In the genomic region with DNA sequence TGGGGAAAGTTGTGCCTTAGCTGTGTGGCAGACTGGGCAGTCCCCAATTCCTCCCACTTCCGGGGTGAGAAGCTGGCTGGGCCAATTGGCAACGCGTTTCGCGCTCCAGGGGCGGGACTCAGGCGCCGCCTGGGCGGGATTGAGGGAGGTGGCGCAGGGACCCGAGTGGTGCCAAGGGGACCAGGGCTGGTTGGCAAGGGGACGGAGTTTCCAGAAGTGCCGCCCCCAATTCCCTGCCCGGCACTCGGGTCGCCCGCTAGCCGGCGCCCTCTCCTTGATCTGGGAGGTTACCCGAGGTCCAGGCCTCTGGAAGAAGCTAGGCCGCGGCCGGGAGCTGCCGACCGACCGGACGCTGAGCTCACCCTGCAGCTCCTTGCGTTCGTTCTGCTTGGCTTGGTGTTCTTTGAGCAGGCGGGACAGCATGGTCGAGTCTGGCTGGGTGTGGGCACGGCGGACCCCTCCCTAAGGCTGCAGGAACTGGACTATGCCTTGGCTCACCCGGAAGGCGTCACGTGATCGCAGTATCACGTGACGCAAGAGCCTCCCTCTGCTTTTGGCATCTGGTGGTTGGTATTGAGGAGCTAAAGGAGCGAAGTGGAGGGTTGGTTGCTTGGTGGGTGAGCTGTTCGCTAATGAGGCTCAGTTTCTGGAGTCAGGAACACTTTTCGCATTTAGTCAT, we compare ENCODE assay signal across 8 mouse cellular contexts. TPM values are rescaled to one million over a fixed set of nuclear protein-coding genes. Genes with fewer than 3 reads are reported as not detected.
DNase-seq lines count a peak whose midpoint lies in the region; ATAC-seq lines count a peak whose summit lies in the region.

No protein-coding gene starts in this region.

- peaks cover 18 to 36% of the 10 kb centered on the region in 2 experiments for H3K4me1 ChIP-seq in heart, embryonic 14.5 days (ENCODE audit: control insufficient read depth in 2 of 2, insufficient read depth in 2 of 2, low read length in 2 of 2)
- peaks cover 42% of the 10 kb centered on the region for H3K4me1 ChIP-seq in liver, embryonic 13.5 days (replicated peaks)
- peaks cover 51% of the 10 kb centered on the region for H3K4me1 ChIP-seq in stomach, embryonic 16.5 days (ENCODE audit: control insufficient read depth, insufficient read depth, low read length)

- peak overlapping the region; percentile 86 for H3K9ac ChIP-seq in heart, embryonic 14.5 days (ENCODE audit: low read length)
- peak overlapping the region; percentile 88 for H3K9ac ChIP-seq in liver, embryonic 13.5 days
- H3K9ac ChIP-seq in stomach, embryonic 16.5 days (ENCODE audit: low read length): peak overlapping the region; percentile 87

- peak; percentile 81 for DNase-seq in c-Kit-negative CD71-positive TER-119-positive erythroid progenitor cells, embryonic 14.5 days (ENCODE audit: low read depth, low spot score)
- DNase-seq in fibroblast of lung, adult 2 months (ENCODE audit: low read depth): peak; percentile 92
- peak; percentile 96 for DNase-seq in kidney, postnatal 14 days
- peak; percentile 90 for DNase-seq in liver, embryonic 13.5 days
- DNase-seq in neural tube, embryonic 10.5 days (ENCODE audit: extremely low spot score, low spot score): peak; percentile 91

- peak overlapping the region; percentile 83 to 93 for H3K4me3 ChIP-seq in heart, embryonic 14.5 days (ENCODE audit: control insufficient read depth in 1 of 2, insufficient read depth in 1 of 2, low read depth in 1 of 2, low read length in 2 of 2)
- peak overlapping the region; percentile 90 for H3K4me3 ChIP-seq in liver, embryonic 13.5 days (replicated peaks)
- H3K4me3 ChIP-seq in stomach, embryonic 16.5 days (replicated peaks; ENCODE audit: low read length): peak overlapping the region; percentile 81

- H3K9me3 ChIP-seq in heart, embryonic 14.5 days (ENCODE audit: control insufficient read depth, low read length): no peaks in the 10 kb centered on the region
- H3K9me3 ChIP-seq in liver, embryonic 13.5 days (replicated peaks): no peaks in the 10 kb centered on the region
- H3K9me3 ChIP-seq in stomach, embryonic 16.5 days (replicated peaks; ENCODE audit: control insufficient read depth, low read length): no peaks in the 10 kb centered on the region

- peak overlapping the region; percentile 93 to 94 for H3K27ac ChIP-seq in heart, embryonic 14.5 days (replicated peaks in 1 of 2; ENCODE audit: control insufficient read depth in 1 of 2, insufficient read depth in 1 of 2, low read depth in 2 of 2, low read length in 2 of 2)
- H3K27ac ChIP-seq in liver, embryonic 13.5 days: peak overlapping the region; percentile 87
- peak overlapping the region; percentile 97 for H3K27ac ChIP-seq in stomach, embryonic 16.5 days (ENCODE audit: low read length)

- H3K36me3 ChIP-seq in heart, embryonic 14.5 days (ENCODE audit: control insufficient read depth, insufficient read depth, low read length): peaks cover 8% of the 10 kb centered on the region
- no peaks in the 10 kb centered on the region for H3K36me3 ChIP-seq in liver, embryonic 13.5 days
- no peaks in the 10 kb centered on the region for H3K36me3 ChIP-seq in stomach, embryonic 16.5 days (ENCODE audit: control insufficient read depth, insufficient read depth, low read length)

- peak; percentile 97 for ATAC-seq in CD4-positive, CD25-positive, alpha-beta regulatory T cell, adult 4 months
- peak; percentile 91 for ATAC-seq in heart, embryonic 14.5 days (ENCODE audit: insufficient number of reproducible peaks, insufficient read depth, low FRiP score, low read depth)
- peak; percentile 97 for ATAC-seq in liver, embryonic 13.5 days (ENCODE audit: low read depth)
- ATAC-seq in stomach, embryonic 16.5 days (ENCODE audit: insufficient read depth, low FRiP score): peak; percentile 93

- peak overlapping the region; percentile 85 for H3K4me2 ChIP-seq in heart, embryonic 14.5 days (ENCODE audit: low read length)
- peak overlapping the region; percentile 81 for H3K4me2 ChIP-seq in liver, embryonic 13.5 days
- H3K4me2 ChIP-seq in stomach, embryonic 16.5 days (ENCODE audit: low read depth, low read length): peak overlapping the region; percentile 79

- WGBS in heart, embryonic 14.5 days: under 1% methylated on average over 41 of the region's 42 CpGs
- under 1% methylated on average over 42 of the region's 42 CpGs for WGBS in liver, embryonic 13.5 days (ENCODE audit: insufficient replicate concordance)
- 1% methylated on average over 42 of the region's 42 CpGs for WGBS in stomach, embryonic 16.5 days

- no peaks in the 10 kb centered on the region for H3K27me3 ChIP-seq in heart, embryonic 14.5 days (ENCODE audit: control insufficient read depth, insufficient read depth, low read length)
- peaks cover 13% of the 10 kb centered on the region; the same call in 1 of the 2 replicates for H3K27me3 ChIP-seq in liver, embryonic 13.5 days
- H3K27me3 ChIP-seq in stomach, embryonic 16.5 days (ENCODE audit: control insufficient read depth, insufficient read depth, low read length): no peaks in the 10 kb centered on the region

RNA-seq across cellular contexts. Expression of a gene that starts 0.5 kb away (rescaled TPM):
- polyA plus RNA-seq in CD4-positive, CD25-positive, alpha-beta regulatory T cell, adult 4 months (2017; shearing (Covaris generic)): 10 to 100 TPM; 12.4 to 23.7 TPM
- polyA plus RNA-seq in heart, embryonic 14.5 days (2014; fragmentation: Nextera tagmentation; extraction: Ambion mirVana): 7.7 and 11.5 TPM in 2 replicates
- 10.5 and 10.6 TPM in 2 replicates for polyA plus RNA-seq in liver, embryonic 13.5 days (2015; fragmentation: Nextera tagmentation; extraction: Ambion mirVana)
- 16.6 and 18.7 TPM in 2 replicates for polyA plus RNA-seq in stomach, embryonic 16.5 days (2015; fragmentation: Nextera tagmentation; extraction: Ambion mirVana)

RNA-seq across cellular contexts. Expression of a gene that starts 0.7 kb away (rescaled TPM):
- 100 to 1,000 TPM; 227 to 233 TPM for polyA plus RNA-seq in CD4-positive, CD25-positive, alpha-beta regulatory T cell, adult 4 months (2017; shearing (Covaris generic))
- polyA plus RNA-seq in heart, embryonic 14.5 days (2014; fragmentation: Nextera tagmentation; extraction: Ambion mirVana): 239 and 251 TPM in 2 replicates
- polyA plus RNA-seq in liver, embryonic 13.5 days (2015; fragmentation: Nextera tagmentation; extraction: Ambion mirVana): 81.9 and 87.1 TPM in 2 replicates
- 194 and 206 TPM in 2 replicates for polyA plus RNA-seq in stomach, embryonic 16.5 days (2015; fragmentation: Nextera tagmentation; extraction: Ambion mirVana)

RNA-seq across cellular contexts. Expression of a gene that starts 10.5 kb away (rescaled TPM):
- polyA plus RNA-seq in CD4-positive, CD25-positive, alpha-beta regulatory T cell, adult 4 months (2017; shearing (Covaris generic)): 1 to 10 TPM; 2.9 to 3.1 TPM
- 3.7 and 3.9 TPM in 2 replicates for polyA plus RNA-seq in heart, embryonic 14.5 days (2014; fragmentation: Nextera tagmentation; extraction: Ambion mirVana)
- polyA plus RNA-seq in liver, embryonic 13.5 days (2015; fragmentation: Nextera tagmentation; extraction: Ambion mirVana): 0.12 and 0.41 TPM in 2 replicates
- polyA plus RNA-seq in stomach, embryonic 16.5 days (2015; fragmentation: Nextera tagmentation; extraction: Ambion mirVana): 7.9 and 12.4 TPM in 2 replicates

RNA-seq across cellular contexts. Expression of a gene that starts 22.4 kb away (rescaled TPM):
- under 1 TPM; 0.51 to 0.65 TPM for polyA plus RNA-seq in CD4-positive, CD25-positive, alpha-beta regulatory T cell, adult 4 months (2017; shearing (Covaris generic))
- 363 and 394 TPM in 2 replicates for polyA plus RNA-seq in heart, embryonic 14.5 days (2014; fragmentation: Nextera tagmentation; extraction: Ambion mirVana)
- 118 and 119 TPM in 2 replicates for polyA plus RNA-seq in liver, embryonic 13.5 days (2015; fragmentation: Nextera tagmentation; extraction: Ambion mirVana)
- polyA plus RNA-seq in stomach, embryonic 16.5 days (2015; fragmentation: Nextera tagmentation; extraction: Ambion mirVana): 756 and 798 TPM in 2 replicates

RNA-seq across cellular contexts. Expression of a gene that starts 31.6 kb away (rescaled TPM):
- 1 to 10 TPM; 7.9 to 8.1 TPM for polyA plus RNA-seq in CD4-positive, CD25-positive, alpha-beta regulatory T cell, adult 4 months (2017; shearing (Covaris generic))
- 2.3 and 3.4 TPM in 2 replicates for polyA plus RNA-seq in heart, embryonic 14.5 days (2014; fragmentation: Nextera tagmentation; extraction: Ambion mirVana)
- polyA plus RNA-seq in liver, embryonic 13.5 days (2015; fragmentation: Nextera tagmentation; extraction: Ambion mirVana): 0.43 and 0.66 TPM in 2 replicates
- polyA plus RNA-seq in stomach, embryonic 16.5 days (2015; fragmentation: Nextera tagmentation; extraction: Ambion mirVana): 2.8 and 2.9 TPM in 2 replicates

Comparison
In these comparisons a context has a peak if more than half of its experiments do, and no peak if none do; other contexts are left out.
1. Peak in every context shown above with its lines: DNase-seq, ATAC-seq, H3K4me3 ChIP-seq and H3K27ac ChIP-seq.